Comparison of ENCODE assay signal across 28 mouse cellular contexts in the genomic region with DNA sequence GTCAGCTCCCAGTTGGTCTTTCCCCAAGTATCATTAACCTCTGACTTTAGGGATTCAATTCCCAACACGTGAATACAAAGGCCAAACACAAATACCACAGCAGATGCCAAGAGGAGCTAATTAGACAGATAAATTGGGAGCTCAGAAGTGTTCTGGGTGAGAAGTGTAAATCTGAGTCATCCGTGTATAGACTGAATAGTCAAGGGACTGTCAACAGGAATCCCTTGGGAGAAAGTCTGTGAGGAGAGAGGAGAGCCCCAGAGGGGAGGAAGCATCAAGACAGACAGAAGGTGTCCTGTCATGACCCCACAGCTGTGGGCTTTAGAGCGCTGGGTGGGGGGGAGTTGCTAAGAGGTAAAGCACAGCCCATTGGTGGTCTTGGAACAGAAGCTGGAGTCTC.
DNase-seq lines count a peak whose midpoint lies in the region; ATAC-seq and TF ChIP-seq lines count a peak whose summit lies in the region.
"Had no signal": no experiment of that assay in that cellular context is flagged by ENCODE, and none has a peak within 500 bp of the region (broad histone marks: within the 10 kb centered on the region; RNA-seq: fewer than 3 reads in every experiment).

No protein-coding gene starts in this region.

- H3K4me1 ChIP-seq in heart, embryonic 12.5 days (replicated peaks), result no peaks in the 10 kb centered on the region
- no peaks in the 10 kb centered on the region for H3K4me1 ChIP-seq in kidney, adult 2 months (ENCODE audit: control insufficient read depth, insufficient read depth, low read length)
- H3K4me1 ChIP-seq: embryonic facial prominence, embryonic 12.5 days; heart, embryonic 10.5 days had no signal

- H3K9ac ChIP-seq in heart, embryonic 12.5 days, result no peak overlapping the region
- H3K9ac ChIP-seq: embryonic facial prominence, embryonic 12.5 days; forebrain, postnatal 0 days; hindbrain, embryonic 12.5 days had no signal

- no peak overlapping the region for H3K4me3 ChIP-seq in heart, embryonic 12.5 days
- no peak overlapping the region for H3K4me3 ChIP-seq in kidney, adult 2 months (ENCODE audit: insufficient read depth, low read depth, low read length)
- H3K4me3 ChIP-seq: embryonic facial prominence, embryonic 12.5 days; erythroblast, embryonic 14.5 days; heart, adult 2 months; heart, embryonic 10.5 days; hindbrain, embryonic 12.5 days had no signal

- TF ChIP-seq CTCF in kidney, adult 2 months (conservative IDR thresholded peaks at IDR 0.05; ENCODE audit: insufficient read depth, insufficient read length, low read depth, low read length), result no peak

- no peaks in the 10 kb centered on the region for H3K27me3 ChIP-seq in heart, embryonic 12.5 days (replicated peaks)
- no peaks in the 10 kb centered on the region for H3K27me3 ChIP-seq in kidney, adult 2 months (replicated peaks; ENCODE audit: control insufficient read depth, insufficient read depth, low read length)
- H3K27me3 ChIP-seq: embryonic facial prominence, embryonic 12.5 days; hindbrain, embryonic 12.5 days had no signal

- H3K27ac ChIP-seq in heart, embryonic 12.5 days (ENCODE audit: poor library complexity, severe bottlenecking), result no peak overlapping the region
- no peak overlapping the region for H3K27ac ChIP-seq in kidney, adult 2 months (ENCODE audit: insufficient read depth, low read depth, low read length)
- H3K27ac ChIP-seq: embryonic facial prominence, embryonic 12.5 days; heart, adult 2 months; heart, embryonic 10.5 days; hindbrain, embryonic 12.5 days had no signal

- DNase-seq in embryo, embryonic 10.5 days (ENCODE audit: low spot score), result peak; percentile 2
- no peak for DNase-seq in embryo, embryonic 10 days (ENCODE audit: low spot score)
- peak; percentile 79 for DNase-seq in heart, adult 11 months
- peak; percentile 1 for DNase-seq in kidney, adult 2 months
- no peak for DNase-seq in kidney, postnatal 36 days
- DNase-seq in brain, adult 2 months (ENCODE audit: low read depth, low spot score), result peak; percentile 33
- DNase-seq in spleen, postnatal 4 days (ENCODE audit: low spot score in 2 of 2), result no peak
- DNase-seq: adrenal gland, adult 8-10 months; adrenal gland, postnatal 25 days; cerebellum, adult 11 months; cerebellum, adult 2 months; cerebellum, adult 9-11 months; cerebellum, postnatal 25 days; forebrain, postnatal 0 days; gastrocnemius, postnatal 25 days; heart, adult 2 months; kidney, adult 11 months; kidney, adult 9 months had no signal

- no peak overlapping the region for H3K4me2 ChIP-seq in heart, embryonic 12.5 days
- H3K4me2 ChIP-seq: embryonic facial prominence, embryonic 12.5 days; hindbrain, embryonic 12.5 days had no signal

- TF ChIP-seq POLR2A in kidney, adult 2 months (IDR thresholded peaks at IDR 0.05; ENCODE audit: low read depth, low read length), result no peak

- WGBS in heart, embryonic 12.5 days, result 61% methylated on average over 3 of the region's 3 CpGs
- WGBS in kidney, adult 2 months, result 50% methylated on average over 3 of the region's 3 CpGs

- ATAC-seq in heart, embryonic 12.5 days (ENCODE audit: insufficient number of reproducible peaks, low FRiP score), result no peak
- ATAC-seq: activated CD4-positive, CD25-positive, alpha-beta regulatory T cell, adult 4 months; forebrain, embryonic 14.5 days; forebrain, postnatal 0 days; hindbrain, embryonic 16.5 days; inflammation-experienced regulatory T-cells, adult 6 months had no signal

- H3K36me3 ChIP-seq in heart, embryonic 12.5 days, result no peaks in the 10 kb centered on the region
- no peaks in the 10 kb centered on the region for H3K36me3 ChIP-seq in kidney, adult 2 months (ENCODE audit: control insufficient read depth, insufficient read depth, low read length)
- H3K36me3 ChIP-seq: embryonic facial prominence, embryonic 12.5 days; G1E; heart, embryonic 10.5 days; hindbrain, embryonic 12.5 days had no signal

- no peaks in the 10 kb centered on the region for H3K9me3 ChIP-seq in heart, embryonic 12.5 days (replicated peaks)
- H3K9me3 ChIP-seq: embryonic facial prominence, embryonic 12.5 days; heart, embryonic 10.5 days; hindbrain, embryonic 12.5 days had no signal

Comparison
In these comparisons a context has a peak if more than half of its experiments do, and no peak if none do; other contexts are left out.
1. DNase-seq: peak in embryo, embryonic 10.5 days (single experiment), heart, adult 11 months (single experiment), kidney, adult 2 months (single experiment) and brain, adult 2 months (single experiment); none in embryo, embryonic 10 days (single experiment), kidney, postnatal 36 days (0 of 2) and spleen, postnatal 4 days (0 of 2).